Mouse (Mus musculus) lung, embryonic 15.5 days (tissue): ENCODE results near the gene Natd1. TPM values are rescaled to one million over a fixed set of nuclear protein-coding genes. Genes with fewer than 3 reads are reported as not detected.

ENCODE experiments used
- ATAC-seq: fragments of 200-750 bp; cut with Nextera tagmentation; 2 replicates; pipeline ENCODE4 v1.8.0; 2017; ENCODE audit warnings: moderate number of reproducible peaks, borderline replicate concordance; ENCODE audit not compliant: low FRiP score, low TSS enrichment; ENCODE audit errors: extremely low read depth
- H3K27ac ChIP-seq: fragments of 300-500 bp; sonication (generic); 2 replicates; pipeline ENCODE4 v1.5.1; 2015; ENCODE audit warnings: moderate library complexity, mild to moderate bottlenecking, inconsistent platforms
- H3K27me3 ChIP-seq: fragments of 300-500 bp; sonication (generic); 2 replicates; pipeline ENCODE4 v1.6.1; 2015; ENCODE audit warnings: inconsistent platforms
- H3K36me3 ChIP-seq: fragments of 300-500 bp; sonication (generic); 2 replicates; pipeline ENCODE4 v1.6.1; 2015; ENCODE audit warnings: inconsistent platforms
- H3K4me1 ChIP-seq: fragments of 300-500 bp; sonication (generic); 2 replicates; pipeline ENCODE4 v1.6.1; 2015; ENCODE audit warnings: inconsistent platforms
- H3K4me2 ChIP-seq: fragments of 300-500 bp; sonication (generic); 2 replicates; pipeline ENCODE4 v1.6.1; 2015; ENCODE audit warnings: inconsistent platforms, mild to moderate bottlenecking, moderate library complexity
- H3K4me3 ChIP-seq: fragments of 300-500 bp; sonication (generic); 2 replicates; pipeline ENCODE4 v1.5.1; 2015; ENCODE audit warnings: mild to moderate bottlenecking, inconsistent platforms
- H3K9ac ChIP-seq: fragments of 300-500 bp; sonication (generic); 2 replicates; pipeline ENCODE4 v1.6.1; 2015; ENCODE audit warnings: inconsistent platforms
- H3K9me3 ChIP-seq: fragments of 300-500 bp; sonication (generic); 2 replicates; pipeline ENCODE4 v1.6.1; 2016; ENCODE audit warnings: inconsistent platforms
- WGBS: fragments of 180-500 bp; shearing (Covaris S2); methylation state at CpG from one replicate; pipeline ENCODE4 v1.1.7; 2015; 5-methylcytosine and 5-hydroxymethylcytosine counted together
- polyA plus RNA-seq: library from polyadenylated mRNA; unstranded; fragments of >200 nt; fragmentation: Nextera tagmentation; extraction: Ambion mirVana; gene quantifications from 2 replicates; pipeline ENCODE4 v1.2.1, GENCODE M21; 2015

The Natd1 gene
- polyA plus RNA-seq, 1 experiment from 2014 or later, result 26.6 TPM

DNA sequence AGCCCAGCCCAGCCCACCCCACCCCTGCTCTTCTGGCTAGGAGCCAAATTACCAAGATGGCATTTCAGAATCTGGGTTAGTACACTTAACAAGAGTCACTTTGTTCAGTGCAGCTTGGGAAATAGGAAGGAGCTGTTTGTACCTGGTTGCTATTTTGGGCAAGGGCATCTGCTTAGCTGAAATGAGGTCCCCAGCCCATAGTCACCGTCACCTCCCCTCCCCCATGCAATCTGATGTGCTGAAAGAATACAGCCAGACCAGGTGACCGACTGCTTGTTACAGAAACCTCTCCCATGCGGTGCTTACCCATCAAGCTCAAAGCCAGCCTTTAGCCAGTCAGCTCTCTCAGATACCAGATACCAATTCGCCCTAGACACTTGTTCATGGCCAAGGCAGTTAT is 51.4 kb downstream of the Natd1 start:
- 69% methylated on average over 4 of the region's 4 CpGs for WGBS
- H3K4me1 ChIP-seq, result 0 out of 2 replicates have a peak, but pooled peaks cover 7% of the 10 kb centered on the region
- H3K27ac ChIP-seq, result no peak overlapping the region
- H3K9me3 ChIP-seq, result no peaks in the 10 kb centered on the region
- no peak for ATAC-seq
- H3K36me3 ChIP-seq, result peaks cover 51% of the 10 kb centered on the region
- no peak overlapping the region for H3K4me3 ChIP-seq
- no peak overlapping the region for H3K9ac ChIP-seq
- H3K4me2 ChIP-seq, result no peak overlapping the region
- no peaks in the 10 kb centered on the region for H3K27me3 ChIP-seq

DNA sequence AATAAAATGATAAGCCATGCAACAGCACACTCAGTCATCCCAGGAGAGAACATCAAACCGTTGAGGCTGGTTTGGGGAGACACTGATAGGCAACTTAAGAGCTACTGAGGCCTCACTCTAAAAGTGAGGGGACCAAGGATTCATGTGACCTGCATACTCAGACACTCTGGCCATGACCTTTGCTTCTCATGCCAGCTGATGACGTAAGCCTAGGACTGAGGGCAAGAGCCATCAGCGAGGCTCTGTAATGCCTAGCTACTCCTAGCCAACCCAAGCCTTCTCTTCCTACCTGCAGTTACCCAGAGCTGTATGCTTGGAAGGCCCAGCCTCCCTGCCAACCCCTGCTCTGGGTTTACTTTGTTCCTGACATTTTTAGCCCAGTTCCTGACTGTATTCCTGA is 52.6 kb downstream of the Natd1 start:
- Histone ChIP-seq H3K27me3 (no peaks in the 10 kb centered on the region), H3K27ac (no peak overlapping the region), H3K4me2 (no peak overlapping the region), H3K36me3 (peaks cover 60% of the 10 kb centered on the region), H3K9me3 (no peaks in the 10 kb centered on the region), H3K4me1 (0 out of 2 replicates have a peak, but pooled peaks cover 1% of the 10 kb centered on the region), H3K4me3 (no peak overlapping the region), H3K9ac (no peak overlapping the region)
- 84% methylated on average over 3 of the region's 3 CpGs for WGBS
- ATAC-seq, result no peak

DNA sequence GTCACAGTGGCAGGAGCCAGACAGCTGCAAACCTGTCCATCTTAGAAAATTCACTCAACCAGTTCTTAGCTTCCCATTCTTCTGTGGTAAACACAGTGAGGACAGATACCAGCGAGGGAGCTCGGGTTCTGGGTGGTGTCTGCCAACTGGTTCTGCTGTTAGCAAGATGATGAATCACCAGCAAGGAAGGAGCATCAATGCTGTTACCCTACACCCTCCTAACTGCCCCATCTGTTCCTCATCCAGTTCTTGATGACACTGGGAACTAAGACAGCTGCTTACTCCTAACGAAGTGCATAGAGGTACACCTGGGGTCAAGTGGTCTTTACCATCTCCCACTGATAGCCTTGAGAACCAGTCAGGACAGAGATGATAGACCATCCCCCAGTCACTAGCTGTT is 58.0 kb downstream of the Natd1 start:
- H3K4me1 ChIP-seq, result no peaks in the 10 kb centered on the region
- ATAC-seq, result no peak
- peaks cover 62% of the 10 kb centered on the region for H3K36me3 ChIP-seq
- H3K4me3 ChIP-seq, result no peak overlapping the region
- no peaks in the 10 kb centered on the region for H3K9me3 ChIP-seq
- no peaks in the 10 kb centered on the region for H3K27me3 ChIP-seq
- 53% methylated on average over 3 of the region's 3 CpGs for WGBS
- no peak overlapping the region for H3K4me2 ChIP-seq
- no peak overlapping the region for H3K27ac ChIP-seq
- H3K9ac ChIP-seq, result no peak overlapping the region

Other genes starting within 250 kb of the Natd1 start
- 52.1 and 54.2 TPM in 2 replicates for gene Llgl1, start 215.0 kb downstream of the Natd1 start, polyA plus RNA-seq
- gene Flii, start 187.5 kb downstream of the Natd1 start, polyA plus RNA-seq, result 83.3 and 94.4 TPM in 2 replicates
- 13.5 and 14.7 TPM in 2 replicates for gene Mief2, start 186.4 kb downstream of the Natd1 start, polyA plus RNA-seq
- gene Top3a, start 137.4 kb downstream of the Natd1 start, polyA plus RNA-seq, result 17.0 and 17.2 TPM in 2 replicates
- 4.5 and 5.3 TPM in 2 replicates for gene Smcr8, start 137.2 kb downstream of the Natd1 start, polyA plus RNA-seq
- 58.3 and 58.5 TPM in 2 replicates for gene Shmt1, start 103.0 kb downstream of the Natd1 start, polyA plus RNA-seq
- gene Dhrs7b, start 84.1 kb downstream of the Natd1 start, polyA plus RNA-seq, result 41.0 and 41.4 TPM in 2 replicates
- 63.6 and 67.3 TPM in 2 replicates for gene Tmem11, start 35.5 kb downstream of the Natd1 start, polyA plus RNA-seq
- gene Map2k3, start 17.3 kb upstream of the Natd1 start, polyA plus RNA-seq, result 109 and 115 TPM in 2 replicates
- gene Kcnj12, start 107.8 kb upstream of the Natd1 start, polyA plus RNA-seq, result 0.44 and 0.77 TPM in 2 replicates
- 2.9 and 3.5 TPM in 2 replicates for gene Tnfrsf13b, start 212.0 kb upstream of the Natd1 start, polyA plus RNA-seq